Mouse (Mus musculus) layer of hippocampus, postnatal 14 days (tissue): ENCODE measurements around the gene Scai. TPM values are rescaled to one million over a fixed set of nuclear protein-coding genes. Genes with fewer than 3 reads are reported as not detected.
A peak's percentile ranks its signal among the peaks of the same experiment; 100 is the strongest.

ENCODE experiments used
- DNase-seq, 2 experiments: peaks; one replicate each; pipeline ENCODE4 v3.0.0; 2021 to 2022; ENCODE audit warnings: low spot score in 2 of 2, mixed read lengths in 1 of 2
- long read RNA-seq, 2 experiments: library from polyadenylated mRNA; stranded (forward); transcript quantifications; one replicate each; pipeline ENCODE4 v2.0.0; 2021
- total RNA-seq, 2 experiments: library from RNA; stranded (reverse); gene quantifications; 2 replicates each; pipeline ENCODE4 v1.2.3; 2021

Gene Scai
- 10 to 100 TPM; 75.4 to 78.3 TPM for total RNA-seq
- long read RNA-seq, experiment 1, partial matches to known transcripts, result 0 of 2 reads
- long read RNA-seq, experiment 1, other reads (novel, unspliced or antisense), result 2 of 2 reads
- long read RNA-seq, experiment 2, partial matches to known transcripts, result 1 of 7 reads
- long read RNA-seq, experiment 2, other reads (novel, unspliced or antisense), result 6 of 7 reads

GRCm38 (mm10) chr2:39190561-39191056 is at the start of gene Scai:
Gene Scai (minus strand): TSS chr2:39190734.
- peak; percentile 97 to 99 for DNase-seq

- DNase-seq, result no peak
Measured at GRCm38 (mm10) chr2:39226731-39227130, 36.2 kb upstream of the Scai start.

GRCm38 (mm10) chr2:39226019-39226640 is 35.6 kb upstream of the Scai start, which contains the start of gene Ppp6c:
Gene Ppp6c (minus strand): TSS chr2:39226451.
- peak; percentile 89 to 97 for DNase-seq

GRCm38 (mm10) chr2:39225331-39226018 is 34.9 kb upstream of the Scai start:
- DNase-seq, result peak in 1 of 2 experiments; percentile 43

- DNase-seq, result no peak
Measured at GRCm38 (mm10) chr2:39224621-39225020, 34.1 kb upstream of the Scai start.

GRCm38 (mm10) chr2:39220010-39220409 is 29.5 kb upstream of the Scai start:
- DNase-seq, result no peak

- DNase-seq, result no peak
Measured at GRCm38 (mm10) chr2:39219034-39219433, 28.5 kb upstream of the Scai start.

GRCm38 (mm10) chr2:39217150-39217549 is 26.6 kb upstream of the Scai start:
- DNase-seq, result no peak

- DNase-seq, result no peak
Measured at GRCm38 (mm10) chr2:39210738-39211137, 20.2 kb upstream of the Scai start.

GRCm38 (mm10) chr2:39203359-39203758 is 12.8 kb upstream of the Scai start:
- no peak for DNase-seq

- peak in 1 of 2 experiments; percentile 15 for DNase-seq
Measured at GRCm38 (mm10) chr2:39194809-39195208, 4.3 kb upstream of the Scai start.

GRCm38 (mm10) chr2:39189961-39190560 is 473 bp downstream of the Scai start:
- no peak for DNase-seq

- no peak for DNase-seq
Measured at GRCm38 (mm10) chr2:39185942-39186341, 4.6 kb downstream of the Scai start.

- no peak for DNase-seq
Measured at GRCm38 (mm10) chr2:39183587-39183986, 6.9 kb downstream of the Scai start.

GRCm38 (mm10) chr2:39160996-39161395 is 29.5 kb downstream of the Scai start:
- DNase-seq, result no peak

GRCm38 (mm10) chr2:39157916-39158315 is 32.6 kb downstream of the Scai start:
- no peak for DNase-seq

GRCm38 (mm10) chr2:39156821-39157220 is 33.7 kb downstream of the Scai start:
- DNase-seq, result no peak

- DNase-seq, result no peak
Measured at GRCm38 (mm10) chr2:39150943-39151342, 39.6 kb downstream of the Scai start.

- DNase-seq, result no peak
Measured at GRCm38 (mm10) chr2:39148075-39148474, 42.5 kb downstream of the Scai start.

- no peak for DNase-seq
Measured at GRCm38 (mm10) chr2:39146469-39146868, 44.1 kb downstream of the Scai start.

GRCm38 (mm10) chr2:39142357-39142948 is 48.1 kb downstream of the Scai start:
- DNase-seq, result peak in 1 of 2 experiments; percentile 60
